Mouse (Mus musculus): Measurements from ENCODE around the gene Gm11444. TPM values are rescaled to one million over a fixed set of nuclear protein-coding genes. Genes with fewer than 3 reads are reported as not detected.

Gene Gm11444
- total RNA-seq, 1 experiment from 2014 or later, result not detected

GRCm38 (mm10) chr11:85823794-85824193 is 26.3 kb downstream of the Gm11444 start:
- ATAC-seq (ENCODE audit: extremely low read depth, insufficient number of reproducible peaks, low FRiP score, poor library complexity, severe bottlenecking), result no peak

- ATAC-seq (ENCODE audit: extremely low read depth, insufficient number of reproducible peaks, low FRiP score, poor library complexity, severe bottlenecking), result peak; percentile 30; the same call in 1 of the 2 replicates
Measured at GRCm38 (mm10) chr11:85823181-85823580, 27.0 kb downstream of the Gm11444 start.

- no peak for ATAC-seq (ENCODE audit: extremely low read depth, insufficient number of reproducible peaks, low FRiP score, poor library complexity, severe bottlenecking)
Measured at GRCm38 (mm10) chr11:85821659-85822058, 28.5 kb downstream of the Gm11444 start.

- ATAC-seq (ENCODE audit: extremely low read depth, insufficient number of reproducible peaks, low FRiP score, poor library complexity, severe bottlenecking), result no peak
Measured at GRCm38 (mm10) chr11:85820959-85821358, 29.2 kb downstream of the Gm11444 start.

DNA sequence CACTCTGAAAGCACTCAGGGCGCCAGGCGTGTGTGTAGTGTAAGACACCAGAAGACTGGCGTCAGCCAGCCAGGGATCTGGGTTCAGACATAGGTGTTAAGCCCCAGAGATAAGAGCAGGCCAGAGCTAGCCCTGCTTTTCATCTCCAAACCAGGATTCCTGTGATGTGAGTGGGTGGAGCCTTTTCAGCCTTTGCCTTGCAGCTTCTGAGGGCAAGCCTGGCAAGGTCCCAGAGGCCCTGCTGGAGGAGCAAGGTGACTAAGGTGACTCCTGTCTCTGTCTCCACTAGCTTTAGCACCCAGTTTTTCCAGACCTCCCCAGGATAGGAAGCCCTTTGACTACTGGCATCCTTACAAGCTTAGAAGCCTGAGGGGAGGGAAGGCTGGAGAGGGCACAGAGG is 31.7 kb downstream of the Gm11444 start:
- ATAC-seq (ENCODE audit: extremely low read depth, insufficient number of reproducible peaks, low FRiP score, poor library complexity, severe bottlenecking), result no peak

GRCm38 (mm10) chr11:85816471-85816870 is 33.7 kb downstream of the Gm11444 start:
- ATAC-seq (ENCODE audit: extremely low read depth, insufficient number of reproducible peaks, low FRiP score, poor library complexity, severe bottlenecking), result no peak

DNA sequence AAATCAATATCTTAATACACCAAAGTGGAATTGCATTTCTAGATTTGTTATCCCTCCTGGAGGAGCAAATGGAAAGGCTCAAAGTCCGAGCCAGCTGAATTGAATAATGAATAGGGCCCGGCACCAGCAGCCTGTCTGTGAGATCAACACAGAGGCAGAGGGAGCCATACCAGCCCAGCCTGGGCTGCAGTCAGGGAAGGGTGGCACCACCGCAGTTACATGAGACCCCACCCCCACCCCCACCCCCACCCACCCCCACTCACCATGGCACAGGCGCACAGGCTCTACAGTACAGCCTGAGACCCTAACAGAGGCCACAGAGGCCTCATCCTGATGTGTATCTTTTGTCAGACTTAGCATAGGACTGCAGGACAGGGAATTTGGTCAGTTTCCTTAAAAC is 35.5 kb downstream of the Gm11444 start:
- no peak for ATAC-seq (ENCODE audit: extremely low read depth, insufficient number of reproducible peaks, low FRiP score, poor library complexity, severe bottlenecking)

- ATAC-seq (ENCODE audit: extremely low read depth, insufficient number of reproducible peaks, low FRiP score, poor library complexity, severe bottlenecking), result peak; percentile 59
Measured at GRCm38 (mm10) chr11:85812201-85812966, 37.7 kb downstream of the Gm11444 start.

- ATAC-seq (ENCODE audit: extremely low read depth, insufficient number of reproducible peaks, low FRiP score, poor library complexity, severe bottlenecking), result no peak
Measured at GRCm38 (mm10) chr11:85811676-85812075, 38.5 kb downstream of the Gm11444 start.

DNA sequence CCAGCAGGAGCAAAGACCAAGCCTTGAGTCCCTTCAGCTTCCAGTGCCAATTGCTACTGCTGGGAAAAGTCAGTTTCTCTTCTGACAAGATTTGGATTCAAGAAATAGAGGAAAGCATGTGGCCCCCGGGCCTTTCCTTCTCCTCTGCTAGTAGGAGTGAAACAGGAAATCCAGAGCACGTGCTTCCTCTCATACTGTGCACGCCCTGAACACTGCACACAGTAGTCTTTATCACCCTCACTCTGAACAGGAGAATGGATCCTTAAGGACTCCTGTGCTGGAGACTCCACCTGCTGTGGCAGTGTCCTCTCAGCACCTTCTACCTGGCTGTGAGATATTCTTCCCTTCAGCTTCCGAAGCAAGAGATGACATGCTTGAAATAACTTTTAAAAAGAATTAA is 38.9 kb downstream of the Gm11444 start:
- ATAC-seq (ENCODE audit: extremely low read depth, insufficient number of reproducible peaks, low FRiP score, poor library complexity, severe bottlenecking), result no peak

DNA sequence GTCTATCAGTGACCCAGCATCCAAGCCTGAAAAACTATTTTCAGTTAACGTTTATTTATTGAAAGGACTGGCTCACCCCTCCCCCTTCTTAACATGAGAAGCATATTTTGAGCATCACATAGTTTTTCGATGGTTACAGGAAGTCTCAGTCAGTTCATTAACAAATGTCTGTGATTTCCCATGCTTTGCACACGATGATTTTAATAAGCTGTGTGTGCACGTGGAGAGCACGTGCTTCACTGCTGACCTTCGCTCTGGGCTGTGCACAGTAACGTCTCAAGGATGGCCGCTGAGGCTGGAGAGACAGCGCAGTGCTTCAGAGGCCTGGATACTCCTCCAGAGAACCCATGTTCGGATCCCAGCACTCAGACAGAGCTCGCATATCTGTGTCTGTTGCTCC is 42.8 kb downstream of the Gm11444 start:
- no peak for ATAC-seq (ENCODE audit: extremely low read depth, insufficient number of reproducible peaks, low FRiP score, poor library complexity, severe bottlenecking)

GRCm38 (mm10) chr11:85805779-85806178 is 44.4 kb downstream of the Gm11444 start:
- no peak for ATAC-seq (ENCODE audit: extremely low read depth, insufficient number of reproducible peaks, low FRiP score, poor library complexity, severe bottlenecking)

- ATAC-seq (ENCODE audit: extremely low read depth, insufficient number of reproducible peaks, low FRiP score, poor library complexity, severe bottlenecking), result no peak
Measured at GRCm38 (mm10) chr11:85804048-85804447, 46.1 kb downstream of the Gm11444 start.

DNA sequence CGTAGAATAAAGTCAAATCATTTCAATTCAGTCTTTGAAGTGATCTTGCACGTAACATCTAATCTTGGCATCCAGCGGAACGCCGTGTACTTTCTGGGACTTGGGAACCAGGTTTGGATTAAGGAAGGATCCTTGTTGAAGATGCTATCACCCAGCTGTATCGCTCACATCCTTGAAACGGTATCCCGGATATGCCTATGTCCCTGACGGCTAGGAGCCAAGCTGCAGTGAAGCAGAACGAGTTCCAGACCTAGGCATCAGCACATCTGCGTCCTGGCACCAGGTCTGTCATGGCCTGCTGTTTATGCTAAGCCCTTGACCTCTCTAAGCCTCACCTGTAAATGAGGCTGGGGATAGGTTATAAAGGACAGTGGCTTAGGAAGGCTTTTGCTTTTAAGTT is 49.8 kb downstream of the Gm11444 start:
- ATAC-seq (ENCODE audit: extremely low read depth, insufficient number of reproducible peaks, low FRiP score, poor library complexity, severe bottlenecking), result no peak

DNA sequence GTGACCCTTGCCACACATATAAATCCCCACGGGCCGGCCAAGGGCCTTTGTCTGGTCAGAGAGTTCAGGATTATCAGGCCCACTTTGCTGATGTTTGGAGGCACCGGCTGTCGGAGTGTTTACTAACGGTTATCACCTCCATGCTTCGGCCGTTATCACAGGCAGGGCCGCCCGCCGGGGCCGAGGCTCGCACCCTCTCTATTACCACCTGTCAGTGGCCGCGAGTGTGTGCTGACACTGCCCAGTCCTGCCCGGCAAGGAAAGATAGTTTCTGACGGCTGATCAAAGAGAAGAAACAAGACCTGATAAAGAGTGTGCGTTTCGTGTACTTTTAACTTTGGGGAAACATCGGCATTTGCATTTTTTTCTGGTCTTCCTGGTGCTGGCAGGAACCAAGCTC is 50.3 kb downstream of the Gm11444 start:
- no peak for ATAC-seq (ENCODE audit: extremely low read depth, insufficient number of reproducible peaks, low FRiP score, poor library complexity, severe bottlenecking)

DNA sequence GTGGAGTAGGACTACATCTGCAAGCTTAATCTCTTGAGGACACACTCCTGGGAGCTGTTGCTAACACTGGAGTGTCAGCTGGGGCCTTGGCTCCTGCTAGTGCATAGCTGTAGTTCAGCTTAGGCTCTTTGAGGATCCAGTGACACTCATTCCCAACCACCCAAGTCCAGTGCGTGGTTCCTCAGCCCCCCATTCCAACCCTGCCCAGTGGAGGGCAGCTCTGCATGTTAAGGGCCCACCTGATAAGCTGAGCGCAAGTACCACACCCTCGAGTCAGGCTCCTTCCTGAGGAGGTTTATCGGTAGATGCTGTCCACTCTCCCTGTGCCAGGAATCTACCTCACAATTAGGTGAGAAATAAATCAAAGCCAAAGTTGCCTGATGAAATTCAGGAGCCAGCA is 50.7 kb downstream of the Gm11444 start:
- ATAC-seq (ENCODE audit: extremely low read depth, insufficient number of reproducible peaks, low FRiP score, poor library complexity, severe bottlenecking), result no peak

Other genes starting within 250 kb of the Gm11444 start
- 0.12 and 0.25 TPM in 2 replicates for gene Tbx2, start 17.8 kb downstream of the Gm11444 start, total RNA-seq (2017)
- not detected in 2 replicates for gene Tbx4, start 36.1 kb upstream of the Gm11444 start, total RNA-seq (2017)

Data from neutrophil, adult 5-6 weeks (primary cell).